Mouse (Mus musculus): Measurements from ENCODE around the gene Dip2c. TPM values are rescaled to one million over a fixed set of nuclear protein-coding genes. Genes with fewer than 3 reads are reported as not detected.
A peak's percentile ranks its signal among the peaks of the same experiment; 100 is the strongest.

Dip2c gene
- polyA plus RNA-seq, 1 experiment from 2014 or later: 13.4 TPM

- Histone ChIP-seq H3K9ac (replicated peaks) (no peak overlapping the region), H3K27ac (replicated peaks) (no peak overlapping the region), H3K27me3 (no peaks in the 10 kb centered on the region), H3K4me1 (no peaks in the 10 kb centered on the region), H3K36me3 (no peaks in the 10 kb centered on the region), H3K9me3 (0 out of 2 replicates have a peak, but pooled peaks cover 8% of the 10 kb centered on the region), H3K4me2 (replicated peaks) (no peak overlapping the region), H3K4me3 (no peak overlapping the region)
- no peak for ATAC-seq (ENCODE audit: low FRiP score, low read depth)
- WGBS: 96% methylated on average over 1 of the region's 1 CpGs
Observed at GRCm38 (mm10) chr13:9429884-9430283, 153.6 kb downstream of the Dip2c start.

GRCm38 (mm10) chr13:9430724-9431123, 154.4 kb downstream of the Dip2c start:
- H3K4me2 ChIP-seq (replicated peaks): no peak overlapping the region
- 94% methylated on average over 2 of the region's 2 CpGs for WGBS
- no peaks in the 10 kb centered on the region for H3K27me3 ChIP-seq
- H3K4me3 ChIP-seq: no peak overlapping the region
- no peaks in the 10 kb centered on the region for H3K4me1 ChIP-seq
- H3K9ac ChIP-seq (replicated peaks): no peak overlapping the region
- 0 out of 2 replicates have a peak, but pooled peaks cover 8% of the 10 kb centered on the region for H3K9me3 ChIP-seq
- H3K36me3 ChIP-seq: no peaks in the 10 kb centered on the region
- no peak for ATAC-seq (ENCODE audit: low FRiP score, low read depth)
- no peak overlapping the region for H3K27ac ChIP-seq (replicated peaks)

- Histone ChIP-seq H3K4me2 (replicated peaks) (no peak overlapping the region), H3K27me3 (no peaks in the 10 kb centered on the region), H3K27ac (replicated peaks) (no peak overlapping the region), H3K4me1 (no peaks in the 10 kb centered on the region), H3K9ac (replicated peaks) (no peak overlapping the region), H3K4me3 (no peak overlapping the region), H3K36me3 (no peaks in the 10 kb centered on the region), H3K9me3 (0 out of 2 replicates have a peak, but pooled peaks cover 8% of the 10 kb centered on the region)
- no peak for ATAC-seq (ENCODE audit: low FRiP score, low read depth)
Observed at GRCm38 (mm10) chr13:9431441-9431840, 155.1 kb downstream of the Dip2c start.

DNA sequence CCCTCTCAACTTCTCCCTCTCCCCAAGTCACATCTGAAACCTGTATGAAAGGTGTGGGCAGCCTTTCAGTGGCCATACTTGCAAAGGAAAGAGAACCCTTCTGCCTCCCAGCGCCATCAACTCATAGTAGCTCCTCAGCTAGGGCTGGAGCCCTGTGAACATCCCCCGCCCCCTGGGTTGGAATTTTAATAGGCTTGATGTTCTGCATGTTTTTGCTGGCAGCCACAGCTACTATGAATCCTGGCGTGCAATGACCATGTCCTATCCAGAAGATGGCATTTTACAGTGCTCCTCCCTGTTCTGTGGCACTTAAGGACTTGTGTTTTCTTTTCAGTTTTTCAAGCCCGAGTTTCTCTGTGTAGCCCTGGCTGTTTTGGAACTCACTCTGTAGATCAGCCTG, 166.7 kb downstream of the Dip2c start:
- Histone ChIP-seq H3K9me3 (no peaks in the 10 kb centered on the region), H3K9ac (replicated peaks) (no peak overlapping the region), H3K4me1 (no peaks in the 10 kb centered on the region), H3K27ac (replicated peaks) (no peak overlapping the region), H3K36me3 (no peaks in the 10 kb centered on the region), H3K27me3 (no peaks in the 10 kb centered on the region), H3K4me3 (no peak overlapping the region), H3K4me2 (replicated peaks) (no peak overlapping the region)
- WGBS: 92% methylated on average over 4 of the region's 4 CpGs
- ATAC-seq (ENCODE audit: low FRiP score, low read depth): no peak

DNA sequence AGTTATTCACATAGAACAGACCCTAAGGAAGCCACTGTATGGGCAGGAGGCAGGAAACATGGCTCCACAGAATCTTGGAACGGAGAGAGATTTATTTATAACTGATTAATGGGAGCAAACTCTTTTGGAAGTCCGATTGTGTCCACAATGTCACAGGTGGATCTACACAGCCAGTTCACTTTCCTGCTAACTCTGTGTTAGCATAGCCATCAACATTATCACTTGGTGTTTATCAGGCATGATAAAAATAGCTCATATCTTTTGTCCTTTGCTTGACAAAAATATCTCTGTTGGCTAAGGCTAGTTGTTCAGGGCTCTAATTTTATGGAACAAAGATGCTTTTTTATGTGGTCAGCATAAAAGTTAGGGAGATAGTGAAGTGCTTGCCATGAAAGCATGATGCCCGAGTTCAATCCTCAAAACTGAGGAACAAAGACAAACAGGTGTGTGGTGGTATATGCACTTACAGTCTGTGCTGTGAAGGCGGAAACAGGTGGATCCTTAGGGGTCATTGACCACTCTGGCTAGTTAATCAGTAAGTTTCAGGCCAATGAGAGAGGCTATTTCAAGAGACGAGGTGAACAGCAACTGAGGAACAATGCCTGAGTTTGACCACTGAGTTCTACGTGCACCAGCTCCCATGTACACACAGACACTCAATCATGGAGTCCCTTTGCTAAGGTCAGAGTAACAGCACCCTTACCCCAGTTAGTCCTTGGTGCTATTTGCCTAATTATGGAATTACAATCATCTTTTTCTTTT, 169.4 kb downstream of the Dip2c start:
- WGBS: 90% methylated on average over 6 of the region's 6 CpGs
- Histone ChIP-seq H3K9ac (replicated peaks) (no peak overlapping the region), H3K36me3 (no peaks in the 10 kb centered on the region), H3K9me3 (no peaks in the 10 kb centered on the region), H3K4me2 (replicated peaks) (no peak overlapping the region), H3K27me3 (no peaks in the 10 kb centered on the region), H3K4me3 (no peak overlapping the region), H3K27ac (replicated peaks) (no peak overlapping the region), H3K4me1 (no peaks in the 10 kb centered on the region)
- no peak for ATAC-seq (ENCODE audit: low FRiP score, low read depth)

- Histone ChIP-seq H3K4me3 (no peak overlapping the region), H3K27ac (replicated peaks) (no peak overlapping the region), H3K4me2 (replicated peaks) (no peak overlapping the region), H3K9ac (replicated peaks) (no peak overlapping the region), H3K36me3 (no peaks in the 10 kb centered on the region), H3K27me3 (no peaks in the 10 kb centered on the region), H3K9me3 (no peaks in the 10 kb centered on the region), H3K4me1 (no peaks in the 10 kb centered on the region)
- no peak for ATAC-seq (ENCODE audit: low FRiP score, low read depth)
- 92% methylated on average over 4 of the region's 4 CpGs for WGBS
Observed at GRCm38 (mm10) chr13:9446448-9447115, 170.3 kb downstream of the Dip2c start.

DNA sequence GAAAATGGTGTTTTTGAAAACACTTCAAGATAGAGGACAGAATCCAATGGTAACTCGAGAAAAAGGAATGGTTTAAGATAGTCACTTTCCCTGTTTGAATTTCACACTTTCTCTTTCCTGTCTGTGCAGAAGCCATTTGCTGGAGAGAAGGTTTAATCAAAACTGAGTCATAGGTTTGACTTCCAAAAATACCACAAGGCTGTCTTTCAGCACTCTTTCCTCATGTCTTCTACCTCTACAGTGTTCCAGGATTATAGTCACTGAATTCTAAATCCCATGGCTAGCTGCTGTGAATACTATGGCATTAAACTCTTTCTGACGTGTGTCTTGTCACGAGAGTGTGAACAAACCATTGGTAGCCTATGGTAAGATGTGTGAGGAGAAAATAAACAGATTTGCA, 173.9 kb downstream of the Dip2c start:
- no peak overlapping the region for H3K4me2 ChIP-seq (replicated peaks)
- no peaks in the 10 kb centered on the region for H3K36me3 ChIP-seq
- H3K27ac ChIP-seq (replicated peaks): no peak overlapping the region
- H3K9me3 ChIP-seq: no peaks in the 10 kb centered on the region
- H3K9ac ChIP-seq (replicated peaks): no peak overlapping the region
- H3K4me3 ChIP-seq: no peak overlapping the region
- no peaks in the 10 kb centered on the region for H3K27me3 ChIP-seq
- no peak for ATAC-seq (ENCODE audit: low FRiP score, low read depth)
- no peaks in the 10 kb centered on the region for H3K4me1 ChIP-seq
- WGBS: 78% methylated on average over 3 of the region's 3 CpGs

DNA sequence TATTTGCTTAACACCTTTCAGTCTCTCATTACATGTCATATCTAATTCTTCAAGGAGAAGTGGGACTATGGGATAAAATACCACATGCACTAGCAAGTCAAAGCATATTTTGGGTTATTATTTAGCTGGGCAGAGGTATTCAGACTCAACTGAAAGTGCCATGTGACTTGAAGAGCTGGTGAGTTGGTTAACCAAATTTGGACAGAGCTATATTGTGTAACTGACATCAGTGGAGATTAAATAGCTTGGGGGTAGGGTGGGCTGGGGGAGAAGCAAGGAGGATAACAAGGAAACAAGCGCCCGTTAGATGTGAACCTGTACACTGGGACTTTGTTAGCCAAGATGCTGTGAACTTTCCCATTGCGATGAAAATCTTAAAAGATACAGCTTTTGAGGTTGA, 175.6 kb downstream of the Dip2c start:
- Histone ChIP-seq H3K27me3 (no peaks in the 10 kb centered on the region), H3K4me3 (no peak overlapping the region), H3K9me3 (no peaks in the 10 kb centered on the region), H3K4me1 (no peaks in the 10 kb centered on the region), H3K36me3 (no peaks in the 10 kb centered on the region), H3K4me2 (replicated peaks) (no peak overlapping the region), H3K27ac (replicated peaks) (no peak overlapping the region), H3K9ac (replicated peaks) (no peak overlapping the region)
- no peak for ATAC-seq (ENCODE audit: low FRiP score, low read depth)
- WGBS: 73% methylated on average over 3 of the region's 3 CpGs

GRCm38 (mm10) chr13:9454426-9455177, 178.3 kb downstream of the Dip2c start:
- WGBS: 31% methylated on average over 4 of the region's 4 CpGs
- Histone ChIP-seq H3K27ac (replicated peaks) (no peak overlapping the region), H3K4me2 (replicated peaks) (no peak overlapping the region), H3K9ac (replicated peaks) (no peak overlapping the region), H3K9me3 (no peaks in the 10 kb centered on the region), H3K36me3 (no peaks in the 10 kb centered on the region), H3K4me3 (no peak overlapping the region), H3K27me3 (no peaks in the 10 kb centered on the region), H3K4me1 (peaks cover 3% of the 10 kb centered on the region; the same call in 1 of the 2 replicates)
- no peak for ATAC-seq (ENCODE audit: low FRiP score, low read depth)

GRCm38 (mm10) chr13:9455979-9456378, 179.7 kb downstream of the Dip2c start:
- WGBS: 85% methylated on average over 1 of the region's 1 CpGs
- ATAC-seq (ENCODE audit: low FRiP score, low read depth): no peak
- Histone ChIP-seq H3K4me1 (peaks cover 3% of the 10 kb centered on the region; the same call in 1 of the 2 replicates), H3K4me2 (replicated peaks) (no peak overlapping the region), H3K9me3 (no peaks in the 10 kb centered on the region), H3K9ac (replicated peaks) (no peak overlapping the region), H3K4me3 (no peak overlapping the region), H3K27ac (replicated peaks) (no peak overlapping the region), H3K36me3 (no peaks in the 10 kb centered on the region), H3K27me3 (no peaks in the 10 kb centered on the region)

GRCm38 (mm10) chr13:9457420-9458308, 181.3 kb downstream of the Dip2c start:
- peaks cover 3% of the 10 kb centered on the region; the same call in 1 of the 2 replicates for H3K4me1 ChIP-seq
- H3K36me3 ChIP-seq: no peaks in the 10 kb centered on the region
- no peak overlapping the region for H3K4me3 ChIP-seq
- ATAC-seq (ENCODE audit: low FRiP score, low read depth): peak; percentile 92
- H3K9me3 ChIP-seq: no peaks in the 10 kb centered on the region
- H3K4me2 ChIP-seq (replicated peaks): no peak overlapping the region
- no peak overlapping the region for H3K27ac ChIP-seq (replicated peaks)
- H3K9ac ChIP-seq (replicated peaks): no peak overlapping the region
- H3K27me3 ChIP-seq: no peaks in the 10 kb centered on the region
- 61% methylated on average over 8 of the region's 8 CpGs for WGBS
